Mouse (Mus musculus) urinary bladder, postnatal 4 days (tissue): ENCODE results near the gene Taldo1.
A peak's percentile ranks its signal among the peaks of the same experiment; 100 is the strongest.

Experiments
- DNase-seq, 2 experiments: peaks; one replicate each; pipeline ENCODE4 v3.0.0; 2021 to 2022; ENCODE audit warnings: low spot score in 2 of 2

Gene Taldo1

GRCm38 (mm10) chr7:141391625-141392551, at the start of gene Taldo1:
Taldo1 (plus strand) TSS chr7:141392199.
- DNase-seq: peak; percentile 90 to 96

GRCm38 (mm10) chr7:141343230-141343629, 48.8 kb upstream of the Taldo1 start:
- no peak for DNase-seq

- no peak for DNase-seq
Observed at GRCm38 (mm10) chr7:141343696-141344095, 48.3 kb upstream of the Taldo1 start.

GRCm38 (mm10) chr7:141344787-141345186, 47.2 kb upstream of the Taldo1 start:
- no peak for DNase-seq

- no peak for DNase-seq
Observed at GRCm38 (mm10) chr7:141351061-141351460, 40.9 kb upstream of the Taldo1 start.

GRCm38 (mm10) chr7:141355051-141355450, 36.9 kb upstream of the Taldo1 start:
- no peak for DNase-seq

DNA sequence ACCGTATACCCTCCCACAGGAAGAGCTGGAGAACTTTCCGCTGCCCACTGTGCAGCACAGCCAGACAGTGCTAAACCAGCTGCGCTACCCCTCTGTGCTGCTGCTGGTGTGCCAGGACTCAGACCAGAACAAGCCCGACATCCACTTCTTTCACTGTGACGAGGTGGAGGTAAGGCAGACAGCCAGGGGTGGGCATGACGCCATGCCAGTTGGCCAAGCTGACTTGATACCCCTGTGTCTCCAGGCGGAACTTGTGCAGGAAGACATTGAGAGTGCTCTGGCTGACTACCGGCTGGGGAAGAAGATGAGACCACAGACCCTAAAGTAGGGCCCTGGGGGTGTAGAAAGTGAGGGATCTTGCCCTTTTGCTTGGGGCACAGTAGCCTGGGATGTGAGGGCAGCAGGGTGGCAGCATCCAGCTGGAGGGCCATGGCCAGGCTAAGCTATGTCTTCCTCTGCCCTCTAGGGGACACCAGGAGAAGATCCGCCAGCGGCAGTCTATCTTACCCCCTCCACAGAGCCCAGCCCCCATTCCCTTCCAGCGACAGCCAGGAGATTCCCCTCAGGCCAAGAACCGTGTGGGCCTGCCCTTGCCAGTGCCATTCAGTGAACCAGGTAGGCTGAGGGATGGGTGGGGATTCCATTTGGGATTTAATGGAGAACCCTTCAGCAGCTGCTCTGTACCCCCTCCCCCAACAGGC, 36.2 kb upstream of the Taldo1 start:
- DNase-seq: no peak

DNA sequence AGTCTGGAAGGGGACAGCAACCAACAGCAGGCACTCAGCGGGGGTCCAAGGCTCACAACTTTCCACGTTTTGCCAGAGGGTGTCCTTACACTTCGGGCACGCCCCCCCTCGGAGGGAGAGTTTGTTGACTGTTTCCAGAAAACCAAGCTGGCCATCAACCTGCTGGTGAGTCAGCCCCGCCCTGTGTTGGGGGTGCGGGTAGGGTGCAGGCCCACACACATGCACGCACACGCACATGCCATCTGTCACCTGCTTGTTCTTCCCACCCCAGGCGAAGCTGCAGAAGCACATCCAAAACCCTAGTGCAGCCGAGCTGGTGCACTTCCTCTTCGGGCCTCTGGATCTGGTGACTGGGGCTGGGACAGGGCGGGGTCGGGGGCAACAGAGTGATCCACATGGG, 35.0 kb upstream of the Taldo1 start:
- no peak for DNase-seq

- DNase-seq: no peak
Observed at GRCm38 (mm10) chr7:141361510-141361909, 30.5 kb upstream of the Taldo1 start.

DNA sequence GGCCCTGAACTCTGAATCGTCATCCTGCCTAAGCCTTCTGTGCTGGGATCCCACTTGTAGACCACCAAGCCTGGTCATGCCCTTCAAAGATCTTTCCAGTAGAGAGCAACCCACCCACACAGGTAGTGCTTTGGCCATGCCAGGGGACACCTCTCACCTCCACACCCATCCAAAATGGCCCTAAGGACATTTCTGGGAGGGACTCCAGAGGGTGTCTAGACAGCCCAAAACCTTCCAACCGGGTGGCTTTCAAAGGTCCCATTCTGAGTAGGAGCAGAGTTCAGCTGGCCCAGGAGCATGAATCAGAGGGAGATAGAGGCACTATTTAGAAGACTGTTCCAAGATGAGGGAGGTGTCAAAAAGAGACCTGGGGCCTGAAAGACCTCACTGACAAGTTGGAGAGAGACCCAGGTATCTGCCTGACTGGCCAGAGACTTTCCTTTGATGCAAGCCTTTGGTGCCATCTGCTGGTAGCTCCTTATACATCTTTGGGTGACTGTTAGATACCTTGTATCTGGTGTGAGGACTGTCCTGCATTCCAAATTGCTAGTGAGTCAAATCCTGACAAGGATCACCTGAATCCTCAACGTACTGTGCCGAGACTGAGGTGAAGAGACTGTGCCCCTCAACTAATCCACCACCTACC, 28.8 kb upstream of the Taldo1 start:
- DNase-seq: no peak

DNA sequence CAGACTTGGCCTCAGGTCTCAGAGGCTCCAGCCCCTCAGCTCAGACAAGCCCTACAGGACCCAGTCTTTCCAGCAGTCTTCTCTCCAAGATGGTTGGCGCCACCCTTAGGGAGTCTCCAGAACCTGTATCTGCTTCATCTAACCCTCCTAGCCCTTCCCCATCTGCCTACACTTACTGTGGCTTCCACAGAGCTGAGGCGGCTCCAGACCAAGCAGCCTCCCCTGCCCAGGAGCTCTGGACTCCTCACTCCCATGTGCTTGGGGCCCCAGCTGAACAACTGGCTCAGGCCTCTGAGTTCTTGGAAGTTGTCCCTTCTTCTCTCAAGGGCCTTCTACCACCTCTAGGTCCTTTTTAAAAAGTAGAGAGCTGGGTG, 28.3 kb upstream of the Taldo1 start:
- DNase-seq: no peak

DNA sequence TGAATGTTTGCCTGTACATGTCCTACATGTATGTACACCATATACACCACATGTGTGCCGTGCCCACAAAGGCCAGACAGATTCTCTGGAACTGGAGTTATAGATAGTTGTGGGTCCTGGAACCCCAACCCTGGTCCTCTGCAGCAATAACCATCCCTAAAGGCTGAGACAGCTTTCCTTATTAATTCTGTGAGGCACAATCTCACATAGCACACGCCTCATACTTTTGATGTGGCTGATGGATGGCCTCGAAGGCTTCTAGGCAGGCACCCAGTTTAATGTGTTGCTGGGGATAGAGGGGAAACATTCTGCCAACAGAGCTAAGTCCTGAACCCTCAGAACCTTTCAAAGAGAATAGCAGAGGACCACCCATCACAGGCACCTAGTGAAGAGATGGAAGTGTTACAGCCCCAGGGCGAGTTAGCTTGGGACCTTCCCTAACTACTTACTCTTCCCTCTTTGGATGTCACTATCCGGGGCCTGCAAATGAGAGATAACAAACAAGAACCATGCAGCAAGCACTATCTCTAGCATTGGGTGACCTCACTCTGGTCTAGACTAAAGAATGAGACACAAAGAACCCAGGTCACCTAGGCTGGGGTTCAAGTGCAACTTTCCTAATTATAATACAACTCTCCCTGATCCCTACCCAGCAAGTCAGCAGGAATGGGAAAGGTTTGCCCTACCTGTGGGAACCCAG, 27.5 kb upstream of the Taldo1 start:
- no peak for DNase-seq

GRCm38 (mm10) chr7:141365049-141365445, 27.0 kb upstream of the Taldo1 start:
- no peak for DNase-seq

- DNase-seq: no peak
Observed at GRCm38 (mm10) chr7:141367358-141367757, 24.6 kb upstream of the Taldo1 start.

DNA sequence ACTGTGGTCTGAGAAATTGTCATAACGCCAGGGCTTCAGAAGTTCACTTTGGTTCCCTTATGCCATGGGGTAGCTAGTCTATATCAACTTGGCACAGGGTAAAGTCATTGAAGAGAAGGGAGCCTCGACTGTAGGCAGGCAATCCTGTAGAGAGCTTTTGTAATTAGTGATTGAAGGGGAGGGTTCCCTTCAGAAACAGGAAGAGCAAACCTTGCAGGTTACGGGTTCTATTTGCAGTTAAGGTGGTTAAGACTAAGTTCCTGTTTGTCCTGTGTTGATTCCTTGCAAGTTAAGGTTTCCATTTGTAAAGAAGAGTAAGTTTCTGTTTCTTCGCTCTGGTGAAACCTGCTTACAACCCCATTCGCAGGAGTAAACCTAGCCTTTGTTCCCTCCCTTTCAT, 22.1 kb upstream of the Taldo1 start:
- no peak for DNase-seq

GRCm38 (mm10) chr7:141371942-141372595, 19.9 kb upstream of the Taldo1 start:
- DNase-seq: no peak

GRCm38 (mm10) chr7:141373611-141374010, 18.4 kb upstream of the Taldo1 start:
- DNase-seq: no peak

GRCm38 (mm10) chr7:141374399-141374798, 17.6 kb upstream of the Taldo1 start:
- no peak for DNase-seq

DNA sequence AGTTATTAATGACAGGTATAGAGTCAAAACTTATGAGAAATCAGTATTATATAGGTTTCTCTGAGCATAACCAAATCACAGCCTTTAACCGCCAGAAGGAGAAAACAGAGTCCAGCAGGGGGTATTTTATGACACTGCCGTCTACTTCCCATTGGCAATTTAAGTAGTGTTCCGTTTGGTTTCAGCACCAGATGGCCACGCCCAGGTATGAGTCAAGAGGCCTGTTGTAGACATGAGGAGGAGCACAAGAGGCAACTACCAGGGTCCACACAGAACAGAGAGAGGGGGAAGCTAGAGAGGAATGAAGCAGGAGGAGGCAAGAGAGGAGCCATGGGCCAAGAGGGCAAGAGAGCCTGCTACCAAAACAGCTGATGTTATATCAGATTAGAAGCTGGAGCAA, 12.4 kb upstream of the Taldo1 start:
- no peak for DNase-seq

GRCm38 (mm10) chr7:141381068-141381835, 10.7 kb upstream of the Taldo1 start:
- no peak for DNase-seq
